Mouse (Mus musculus) ES-Bruce4 (cell line): Measurements from ENCODE around the gene Nelfe. TPM values are rescaled to one million over a fixed set of nuclear protein-coding genes. Genes with fewer than 3 reads are reported as not detected.
A peak's percentile ranks its signal among the peaks of the same experiment; 100 is the strongest.

ENCODE experiments used
- H3K27ac ChIP-seq: 2 replicates; pipeline ENCODE4 v1.5.1; 2012; ENCODE audit warnings: low read length, inconsistent platforms; ENCODE audit not compliant: insufficient read depth
- H3K27me3 ChIP-seq: 2 replicates; pipeline ENCODE4 v1.6.1; 2012; ENCODE audit warnings: mild to moderate bottlenecking, low read length, inconsistent platforms; ENCODE audit not compliant: control insufficient read depth, poor library complexity, insufficient read depth, severe bottlenecking
- H3K36me3 ChIP-seq: 2 replicates; pipeline ENCODE4 v1.6.1; 2012; ENCODE audit warnings: inconsistent platforms, mild to moderate bottlenecking, low read length, moderate library complexity; ENCODE audit not compliant: control insufficient read depth, poor library complexity, insufficient read depth, severe bottlenecking
- H3K4me1 ChIP-seq: one replicate; pipeline ENCODE4 v1.8.1; 2011; ENCODE audit warnings: low read length; ENCODE audit not compliant: control insufficient read depth, insufficient read depth
- H3K4me3 ChIP-seq: 2 replicates; pipeline ENCODE4 v1.5.1; 2011; ENCODE audit warnings: low read depth, mild to moderate bottlenecking, low read length
- H3K9ac ChIP-seq: 2 replicates; pipeline ENCODE4 v1.6.1; 2012; ENCODE audit warnings: low read depth, mild to moderate bottlenecking, inconsistent platforms; ENCODE audit not compliant: poor library complexity, severe bottlenecking
- H3K9me3 ChIP-seq: replicated peaks from 2 replicates; pipeline ENCODE4 v1.6.1; 2012; ENCODE audit warnings: mild to moderate bottlenecking, low read length, inconsistent platforms; ENCODE audit not compliant: control insufficient read depth, poor library complexity, insufficient read depth, severe bottlenecking
- CTCF ChIP-seq: IDR thresholded peaks from one replicate; pipeline ENCODE4 v1.8.1; 2011; ENCODE audit warnings: low read depth, low read length
- EP300 ChIP-seq: IDR thresholded peaks from 2 replicates; pipeline ENCODE4 v1.6.1; 2011; ENCODE audit warnings: low read depth, low read length; ENCODE audit not compliant: insufficient read depth
- POLR2A ChIP-seq: IDR thresholded peaks from one replicate; pipeline ENCODE4 v1.8.1; 2011; ENCODE audit warnings: low read length; ENCODE audit not compliant: insufficient read depth
- polyA plus RNA-seq: library from polyadenylated mRNA; stranded (reverse); fragments of >200 nt; gene quantifications from 2 replicates; pipeline ENCODE4 v1.2.4, GENCODE M21; 2011; ENCODE audit warnings: low read depth; ENCODE audit not compliant: missing spikeins, insufficient read depth, insufficient read length

Nelfe gene
- polyA plus RNA-seq, 1 experiment, result 53.0 TPM

DNA sequence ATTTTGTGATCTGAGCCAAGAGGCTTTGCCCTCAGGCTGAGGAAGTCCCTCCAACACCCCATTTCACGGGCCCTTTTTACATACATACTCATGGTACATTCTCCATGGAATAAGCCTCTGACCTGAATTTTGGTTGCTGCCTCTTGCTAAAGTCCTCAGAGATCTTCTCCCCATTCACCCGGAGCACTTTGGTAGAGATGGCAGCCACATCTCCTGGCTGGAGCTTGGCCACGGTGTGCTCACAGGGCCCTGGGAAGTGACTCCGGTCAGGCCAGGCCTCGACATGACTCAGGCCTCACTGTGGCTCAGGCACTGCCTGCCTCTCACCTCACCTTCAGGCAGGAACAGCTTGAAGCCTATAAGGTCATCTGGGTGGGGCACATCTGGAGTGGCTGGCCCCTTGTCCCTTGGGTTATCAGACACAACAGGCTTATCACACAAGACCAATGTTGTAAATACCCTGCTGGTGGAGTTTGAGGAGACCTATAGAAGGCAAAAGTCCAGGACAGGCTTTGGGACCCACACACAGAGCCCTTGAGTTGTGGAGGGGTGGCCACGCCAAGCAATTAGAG is 9.4 kb upstream of the Nelfe start:
- H3K27ac ChIP-seq, result no peak overlapping the region
- no peaks in the 10 kb centered on the region for H3K27me3 ChIP-seq
- H3K9me3 ChIP-seq, result no peaks in the 10 kb centered on the region
- no peaks in the 10 kb centered on the region for H3K4me1 ChIP-seq
- TF ChIP-seq POLR2A (no peak), EP300 (no peak), CTCF (no peak)
- peaks cover 3% of the 10 kb centered on the region; the same call in 1 of the 2 replicates for H3K36me3 ChIP-seq
- H3K9ac ChIP-seq, result no peak overlapping the region
- no peak overlapping the region for H3K4me3 ChIP-seq

DNA sequence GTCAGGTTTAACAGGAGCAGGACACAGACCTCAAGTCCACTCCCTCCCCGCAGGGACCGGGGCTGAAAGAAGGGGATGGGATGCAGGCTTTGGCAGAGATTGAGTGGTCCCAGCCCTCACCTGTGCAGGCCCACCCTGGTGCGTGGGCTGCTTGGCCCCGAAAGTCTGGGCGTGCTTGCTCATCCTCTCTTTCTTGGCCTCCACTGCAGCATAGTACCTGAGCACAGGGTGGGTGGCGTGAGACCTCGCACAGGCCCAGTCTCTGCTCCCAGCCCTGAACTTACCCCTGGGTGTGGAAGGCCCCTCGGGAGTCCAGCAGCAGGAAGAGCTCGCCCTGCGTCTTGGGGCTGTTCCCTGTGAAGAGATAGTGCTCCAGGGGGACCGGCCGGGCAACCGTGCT is 5.3 kb upstream of the Nelfe start:
- Histone ChIP-seq H3K9ac (no peak overlapping the region), H3K9me3 (no peaks in the 10 kb centered on the region), H3K4me1 (no peaks in the 10 kb centered on the region), H3K27me3 (no peaks in the 10 kb centered on the region), H3K27ac (no peak overlapping the region), H3K36me3 (no peaks in the 10 kb centered on the region), H3K4me3 (no peak overlapping the region)
- TF ChIP-seq POLR2A, result no peak
- TF ChIP-seq CTCF, result no peak
- TF ChIP-seq EP300, result no peak

DNA sequence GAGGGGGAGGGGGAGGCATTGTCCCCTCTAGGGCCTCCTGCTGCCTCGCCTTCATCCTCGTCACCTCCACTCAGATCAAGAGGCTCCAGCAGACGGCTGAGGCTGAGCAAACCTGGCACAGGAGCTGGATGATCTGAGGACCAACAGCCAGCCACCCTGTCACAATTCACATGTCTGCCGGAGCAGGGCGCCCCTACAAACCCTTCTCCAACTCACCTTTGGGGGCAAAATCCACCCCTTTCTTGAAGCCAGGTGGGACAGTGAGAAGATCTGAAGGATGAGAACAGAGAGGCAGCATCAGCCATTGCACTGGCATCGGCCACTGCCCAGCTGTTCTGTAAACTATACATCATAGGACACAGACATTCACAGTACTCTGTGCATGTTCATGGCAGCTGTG is 3.0 kb upstream of the Nelfe start:
- TF ChIP-seq POLR2A (no peak), CTCF (no peak), EP300 (no peak)
- Histone ChIP-seq H3K36me3 (no peaks in the 10 kb centered on the region), H3K9ac (no peak overlapping the region)

DNA sequence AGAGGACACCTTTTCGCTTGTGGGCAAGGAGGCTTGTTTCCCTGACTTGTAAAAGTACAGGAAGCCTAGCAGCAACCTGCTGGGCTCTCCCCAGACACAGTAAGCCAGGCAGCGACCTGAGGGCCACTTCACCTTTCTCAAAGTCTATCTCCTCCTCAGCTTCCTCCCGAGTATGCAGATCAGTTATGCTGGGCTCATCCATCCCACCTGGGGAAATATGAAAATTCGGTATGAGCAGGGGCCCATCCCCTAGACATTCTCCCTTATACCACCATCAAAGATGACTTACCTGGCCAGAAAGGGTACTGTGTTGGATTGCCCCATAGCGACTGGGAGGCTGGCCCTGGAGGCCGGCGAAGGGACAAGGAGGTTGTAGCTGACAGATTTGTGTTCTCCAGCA is 2.6 kb upstream of the Nelfe start:
- no peaks in the 10 kb centered on the region for H3K9me3 ChIP-seq
- no peak overlapping the region for H3K9ac ChIP-seq
- H3K4me3 ChIP-seq, result no peak overlapping the region
- H3K27ac ChIP-seq, result no peak overlapping the region
- no peaks in the 10 kb centered on the region for H3K27me3 ChIP-seq
- no peaks in the 10 kb centered on the region; the same call in 1 of the 2 replicates for H3K36me3 ChIP-seq
- TF ChIP-seq EP300 (no peak), CTCF (no peak), POLR2A (no peak)
- no peaks in the 10 kb centered on the region for H3K4me1 ChIP-seq

More for the DNA sequence above, 3.0 kb upstream of the Nelfe start:
- Histone ChIP-seq H3K27ac (no peak overlapping the region), H3K9me3 (no peaks in the 10 kb centered on the region), H3K27me3 (no peaks in the 10 kb centered on the region), H3K4me3 (no peak overlapping the region), H3K4me1 (no peaks in the 10 kb centered on the region)

DNA sequence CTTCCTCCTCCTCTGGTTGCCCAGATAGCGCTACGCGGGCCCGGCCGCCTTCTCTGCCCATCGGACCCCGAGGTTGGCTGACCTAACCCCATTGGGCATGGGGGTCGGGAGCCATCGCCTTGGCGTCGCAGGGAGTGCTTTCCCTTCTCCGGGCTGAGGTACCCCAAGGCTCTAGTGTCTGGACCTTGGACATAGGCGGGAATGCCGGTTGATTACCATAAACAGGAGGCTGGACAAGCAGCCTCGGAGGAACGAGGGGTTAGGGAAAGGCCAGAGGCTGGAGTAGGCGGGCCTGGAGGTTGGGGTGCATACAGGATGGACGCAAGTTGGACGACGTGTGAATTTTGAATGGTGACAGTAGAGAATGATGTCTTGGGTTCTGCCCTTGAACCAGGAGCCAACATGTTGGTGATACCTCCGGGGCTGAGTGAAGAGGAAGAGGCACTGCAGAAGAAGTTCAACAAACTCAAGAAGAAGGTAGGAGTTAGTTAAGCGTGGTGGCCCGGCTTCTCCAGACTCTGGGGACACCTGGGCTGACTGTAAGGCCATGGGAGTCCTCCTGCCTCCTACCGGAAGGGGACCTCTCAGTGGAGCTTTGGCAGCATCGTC is 430 bp downstream of the Nelfe start:
- peaks cover 10% of the 10 kb centered on the region for H3K36me3 ChIP-seq

DNA sequence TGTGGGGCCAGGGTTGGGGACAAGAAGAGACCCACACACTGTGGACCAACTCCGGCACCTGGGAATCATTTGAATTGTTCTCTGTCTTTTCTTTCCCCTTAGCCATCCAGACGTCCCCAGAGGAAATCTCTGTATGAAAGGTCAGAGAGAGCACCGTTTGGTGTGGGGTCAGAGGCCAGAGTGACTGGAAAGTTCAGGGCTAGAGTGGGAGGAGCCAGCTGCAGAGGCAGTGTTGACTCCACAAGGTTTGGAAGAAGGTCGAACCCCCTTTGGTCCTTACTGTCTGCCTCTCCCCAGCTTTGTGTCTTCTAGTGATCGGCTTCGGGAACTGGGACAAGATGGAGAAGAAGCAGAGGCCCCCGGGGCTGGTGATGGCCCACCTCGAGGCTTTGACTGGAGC is 3.3 kb downstream of the Nelfe start:
- no peak overlapping the region for H3K27ac ChIP-seq
- H3K9ac ChIP-seq, result no peak overlapping the region
- no peaks in the 10 kb centered on the region for H3K27me3 ChIP-seq
- no peak for TF ChIP-seq EP300
- H3K4me1 ChIP-seq, result no peaks in the 10 kb centered on the region
- no peaks in the 10 kb centered on the region for H3K9me3 ChIP-seq
- H3K36me3 ChIP-seq, result peaks cover 19% of the 10 kb centered on the region
- no peak overlapping the region for H3K4me3 ChIP-seq

More for the DNA sequence above, 430 bp downstream of the Nelfe start:
- H3K27ac ChIP-seq, result no peak overlapping the region
- H3K9ac ChIP-seq, result peak overlapping the region; percentile 84
- no peaks in the 10 kb centered on the region for H3K9me3 ChIP-seq
- peak overlapping the region; percentile 92 for H3K4me3 ChIP-seq
- no peaks in the 10 kb centered on the region for H3K4me1 ChIP-seq
- TF ChIP-seq EP300, result no peak
- TF ChIP-seq CTCF, result no peak
- no peak for TF ChIP-seq POLR2A
- no peaks in the 10 kb centered on the region for H3K27me3 ChIP-seq
